Mouse (Mus musculus): ENCODE results near the gene Alkbh1. TPM values are rescaled to one million over a fixed set of nuclear protein-coding genes. Genes with fewer than 3 reads are reported as not detected.

Alkbh1 gene
- polyA plus RNA-seq, 1 experiment from 2014 or later: 39.2 TPM

GRCm38 (mm10) chr12:87442177-87443114, 1.4 kb downstream of the Alkbh1 start:
- Histone ChIP-seq H3K4me1 (peaks cover 25% of the 10 kb centered on the region), H3K4me2 (peak overlapping the region; percentile 76), H3K36me3 (peaks cover 62% of the 10 kb centered on the region), H3K4me3 (peak overlapping the region; percentile 95), H3K9me3 (replicated peaks) (no peaks in the 10 kb centered on the region), H3K27ac (peak overlapping the region; percentile 82), H3K27me3 (replicated peaks) (no peaks in the 10 kb centered on the region), H3K9ac (peak overlapping the region; percentile 94)
- 16% methylated on average over 12 of the region's 12 CpGs for WGBS (ENCODE audit: insufficient replicate concordance)
- ATAC-seq: peak; percentile 25

GRCm38 (mm10) chr12:87428885-87429284, 14.9 kb downstream of the Alkbh1 start:
- no peak overlapping the region for H3K4me3 ChIP-seq
- 0 out of 2 replicates have a peak, but pooled peaks cover 3% of the 10 kb centered on the region for H3K4me1 ChIP-seq
- no peak overlapping the region for H3K4me2 ChIP-seq
- H3K27ac ChIP-seq: no peak overlapping the region
- no peak for ATAC-seq
- no peaks in the 10 kb centered on the region for H3K27me3 ChIP-seq (replicated peaks)
- peaks cover 97% of the 10 kb centered on the region for H3K36me3 ChIP-seq
- no peaks in the 10 kb centered on the region for H3K9me3 ChIP-seq (replicated peaks)
- no peak overlapping the region for H3K9ac ChIP-seq
- WGBS (ENCODE audit: insufficient replicate concordance): 82% methylated on average over 8 of the region's 8 CpGs

- Histone ChIP-seq H3K9me3 (replicated peaks) (no peaks in the 10 kb centered on the region), H3K4me2 (no peak overlapping the region), H3K4me1 (0 out of 2 replicates have a peak, but pooled peaks cover 3% of the 10 kb centered on the region), H3K27ac (no peak overlapping the region), H3K36me3 (peaks cover 97% of the 10 kb centered on the region), H3K4me3 (no peak overlapping the region), H3K27me3 (replicated peaks) (no peaks in the 10 kb centered on the region), H3K9ac (no peak overlapping the region)
- 85% methylated on average over 2 of the region's 2 CpGs for WGBS (ENCODE audit: insufficient replicate concordance)
- no peak for ATAC-seq
Observed at GRCm38 (mm10) chr12:87428295-87428694, 15.5 kb downstream of the Alkbh1 start.

- ATAC-seq: no peak
- Histone ChIP-seq H3K9me3 (replicated peaks) (no peaks in the 10 kb centered on the region), H3K9ac (no peak overlapping the region), H3K27me3 (replicated peaks) (no peaks in the 10 kb centered on the region), H3K27ac (no peak overlapping the region), H3K4me2 (no peak overlapping the region), H3K4me3 (no peak overlapping the region), H3K36me3 (peaks cover 90% of the 10 kb centered on the region), H3K4me1 (peaks cover 7% of the 10 kb centered on the region; the same call in 1 of the 2 replicates)
- 84% methylated on average over 5 of the region's 5 CpGs for WGBS (ENCODE audit: insufficient replicate concordance)
Observed at GRCm38 (mm10) chr12:87426354-87427031, 17.3 kb downstream of the Alkbh1 start.

- no peak for ATAC-seq
- WGBS (ENCODE audit: insufficient replicate concordance): 30% methylated on average over 3 of the region's 3 CpGs
- Histone ChIP-seq H3K36me3 (peaks cover 70% of the 10 kb centered on the region), H3K4me3 (no peak overlapping the region), H3K4me1 (peaks cover 17% of the 10 kb centered on the region), H3K27ac (no peak overlapping the region), H3K9me3 (replicated peaks) (no peaks in the 10 kb centered on the region), H3K27me3 (replicated peaks) (no peaks in the 10 kb centered on the region), H3K9ac (no peak overlapping the region), H3K4me2 (no peak overlapping the region)
Observed at GRCm38 (mm10) chr12:87424516-87424915, 19.3 kb downstream of the Alkbh1 start.

- Histone ChIP-seq H3K27ac (no peak overlapping the region), H3K27me3 (replicated peaks) (no peaks in the 10 kb centered on the region), H3K36me3 (peaks cover 62% of the 10 kb centered on the region), H3K9me3 (replicated peaks) (no peaks in the 10 kb centered on the region), H3K9ac (no peak overlapping the region), H3K4me3 (no peak overlapping the region), H3K4me1 (peaks cover 20% of the 10 kb centered on the region), H3K4me2 (no peak overlapping the region)
- ATAC-seq: no peak
- WGBS (ENCODE audit: insufficient replicate concordance): 45% methylated on average over 1 of the region's 1 CpGs
Observed at GRCm38 (mm10) chr12:87423700-87424099, 20.1 kb downstream of the Alkbh1 start.

- 61% methylated on average over 5 of the region's 5 CpGs for WGBS (ENCODE audit: insufficient replicate concordance)
- Histone ChIP-seq H3K27me3 (replicated peaks) (no peaks in the 10 kb centered on the region), H3K9me3 (replicated peaks) (no peaks in the 10 kb centered on the region), H3K4me1 (peaks cover 17% of the 10 kb centered on the region), H3K27ac (no peak overlapping the region), H3K4me3 (no peak overlapping the region), H3K4me2 (no peak overlapping the region), H3K9ac (no peak overlapping the region), H3K36me3 (peaks cover 44% of the 10 kb centered on the region)
- no peak for ATAC-seq
Observed at GRCm38 (mm10) chr12:87421708-87422507, 21.9 kb downstream of the Alkbh1 start.

GRCm38 (mm10) chr12:87419974-87420485, 23.8 kb downstream of the Alkbh1 start:
- no peak; the same call in 1 of the 2 replicates for ATAC-seq
- Histone ChIP-seq H3K4me2 (no peak overlapping the region), H3K27ac (no peak overlapping the region), H3K4me3 (no peak overlapping the region), H3K27me3 (replicated peaks) (peaks cover 5% of the 10 kb centered on the region), H3K9me3 (replicated peaks) (no peaks in the 10 kb centered on the region), H3K9ac (no peak overlapping the region), H3K4me1 (peaks cover 17% of the 10 kb centered on the region), H3K36me3 (peaks cover 27% of the 10 kb centered on the region)
- 56% methylated on average over 12 of the region's 12 CpGs for WGBS (ENCODE audit: insufficient replicate concordance)

GRCm38 (mm10) chr12:87418921-87419320, 24.9 kb downstream of the Alkbh1 start:
- Histone ChIP-seq H3K9ac (no peak overlapping the region), H3K36me3 (peaks cover 17% of the 10 kb centered on the region), H3K9me3 (replicated peaks) (no peaks in the 10 kb centered on the region), H3K4me2 (no peak overlapping the region), H3K27me3 (replicated peaks) (peaks cover 5% of the 10 kb centered on the region), H3K4me3 (no peak overlapping the region), H3K27ac (no peak overlapping the region), H3K4me1 (peaks cover 17% of the 10 kb centered on the region)
- 77% methylated on average over 5 of the region's 5 CpGs for WGBS (ENCODE audit: insufficient replicate concordance)
- no peak for ATAC-seq

- 8% methylated on average over 7 of the region's 7 CpGs for WGBS (ENCODE audit: insufficient replicate concordance)
- H3K4me2 ChIP-seq: no peak overlapping the region
- peak; percentile 61 for ATAC-seq
Observed at GRCm38 (mm10) chr12:87416690-87417089, 27.1 kb downstream of the Alkbh1 start.

GRCm38 (mm10) chr12:87415358-87415757, 28.5 kb downstream of the Alkbh1 start:
- WGBS (ENCODE audit: insufficient replicate concordance): 48% methylated on average over 4 of the region's 4 CpGs
- Histone ChIP-seq H3K9ac (no peak overlapping the region), H3K4me3 (no peak overlapping the region), H3K36me3 (no peaks in the 10 kb centered on the region), H3K27ac (no peak overlapping the region), H3K27me3 (replicated peaks) (peaks cover 5% of the 10 kb centered on the region), H3K4me2 (no peak overlapping the region), H3K9me3 (replicated peaks) (no peaks in the 10 kb centered on the region), H3K4me1 (peaks cover 25% of the 10 kb centered on the region)
- no peak for ATAC-seq

More at GRCm38 (mm10) chr12:87416690-87417089, 27.1 kb downstream of the Alkbh1 start:
- Histone ChIP-seq H3K36me3 (no peaks in the 10 kb centered on the region), H3K27me3 (replicated peaks) (peaks cover 5% of the 10 kb centered on the region), H3K4me3 (no peak overlapping the region), H3K4me1 (peaks cover 16% of the 10 kb centered on the region), H3K9me3 (replicated peaks) (no peaks in the 10 kb centered on the region), H3K9ac (no peak overlapping the region), H3K27ac (no peak overlapping the region)

Data from liver, embryonic 12.5 days (tissue).